Mouse (Mus musculus) CH12.LX (cell line): ENCODE measurements around the gene 4930524B15Rik.

ENCODE experiments used
- ETS1 ChIP-seq: conservative IDR thresholded peaks from 2 replicates; pipeline ENCODE4 v1.6.1; 2012; ENCODE audit warnings: low read depth, mild to moderate bottlenecking, inconsistent platforms, low read length, improper control_type of control experiment, moderate library complexity
- MAX ChIP-seq: IDR thresholded peaks from 2 replicates; pipeline ENCODE4 v1.6.1; 2011; ENCODE audit warnings: low read length, improper control_type of control experiment
- MYC ChIP-seq: IDR thresholded peaks from 2 replicates; pipeline ENCODE4 v1.6.1; 2011; ENCODE audit warnings: low read depth, mild to moderate bottlenecking, improper control_type of control experiment, low read length
- NRF1 ChIP-seq: IDR thresholded peaks from 2 replicates; pipeline ENCODE4 v1.6.1; 2014; ENCODE audit warnings: low read depth, mild to moderate bottlenecking, inconsistent platforms, low read length, improper control_type of control experiment, moderate library complexity
- PAX5 ChIP-seq: IDR thresholded peaks from 2 replicates; pipeline ENCODE4 v1.6.1; 2012; ENCODE audit warnings: low read length, inconsistent platforms, mixed read lengths
- POLR2A ChIP-seq: IDR thresholded peaks from 2 replicates; pipeline ENCODE4 v1.6.1; 2011; ENCODE audit warnings: low read depth, mild to moderate bottlenecking, improper control_type of control experiment, low read length
- USF1 ChIP-seq: IDR thresholded peaks from 2 replicates; pipeline ENCODE4 v1.6.1; 2014; ENCODE audit warnings: low read depth, mild to moderate bottlenecking, inconsistent platforms, low read length, improper control_type of control experiment
- ZNF384 ChIP-seq: IDR thresholded peaks from 2 replicates; pipeline ENCODE4 v1.6.1; 2012; ENCODE audit warnings: low read depth, low read length, improper control_type of control experiment, inconsistent platforms

GRCm38 (mm10) chr11:31976137-31976536, 10.7 kb downstream of the 4930524B15Rik start:
- TF ChIP-seq NRF1 = no peak
- TF ChIP-seq ETS1 = no peak
- no peak for TF ChIP-seq POLR2A
- no peak for TF ChIP-seq ZNF384
- no peak for TF ChIP-seq MYC
- TF ChIP-seq PAX5 = no peak
- TF ChIP-seq MAX = no peak
- TF ChIP-seq USF1 = no peak
